Mouse (Mus musculus) liver, adult 2 months (tissue): ENCODE results near the gene Olfm2. TPM values are rescaled to one million over a fixed set of nuclear protein-coding genes. Genes with fewer than 3 reads are reported as not detected.

Experiments
- DNase-seq: peaks from one replicate; pipeline ENCODE4 v3.0.0-alpha.2; 2011; ENCODE audit warnings: low read depth, low spot score; ENCODE audit errors: extremely low read depth
- H3K27ac ChIP-seq: fragments of 200-500 bp; replicated peaks from 2 replicates; pipeline ENCODE4 v1.5.1; 2012; ENCODE audit warnings: low read depth, mild to moderate bottlenecking, control low read depth, inconsistent platforms, low read length; ENCODE audit not compliant: insufficient read depth
- H3K27me3 ChIP-seq: fragments of 200-500 bp; 2 replicates; pipeline ENCODE4 v1.6.1; 2012; ENCODE audit warnings: mild to moderate bottlenecking, moderate library complexity, low read length, inconsistent platforms; ENCODE audit not compliant: control insufficient read depth, insufficient read depth
- H3K36me3 ChIP-seq: fragments of 200-500 bp; 2 replicates; pipeline ENCODE4 v1.6.1; 2012; ENCODE audit warnings: low read length, inconsistent platforms; ENCODE audit not compliant: control insufficient read depth, insufficient read depth
- H3K4me1 ChIP-seq: fragments of 200-500 bp; 2 replicates; pipeline ENCODE4 v1.6.1; 2011; ENCODE audit warnings: low read length; ENCODE audit not compliant: control insufficient read depth, insufficient read depth
- H3K4me3 ChIP-seq: fragments of 200-500 bp; 2 replicates; pipeline ENCODE4 v1.5.1; 2011; ENCODE audit warnings: low read depth, mild to moderate bottlenecking, control low read depth, low read length, moderate library complexity; ENCODE audit not compliant: insufficient read depth
- H3K79me2 ChIP-seq: fragments of 200-500 bp; 2 replicates; pipeline ENCODE4 v1.6.1; 2012; ENCODE audit warnings: inconsistent platforms, mild to moderate bottlenecking, low read length, moderate library complexity; ENCODE audit not compliant: control insufficient read depth, insufficient read depth
- H3K9ac ChIP-seq: fragments of 200-500 bp; 2 replicates; pipeline ENCODE4 v1.6.1; 2012; ENCODE audit warnings: low read depth, mild to moderate bottlenecking, control low read depth, inconsistent platforms, low read length
- CTCF ChIP-seq: fragments of 200-500 bp; IDR thresholded peaks from 2 replicates; pipeline ENCODE4 v1.5.1; 2011; ENCODE audit warnings: low read depth, low read length, control low read depth
- POLR2A ChIP-seq: fragments of 200-500 bp; IDR thresholded peaks from 2 replicates; pipeline ENCODE4 v1.6.1; 2011; ENCODE audit warnings: low read length, control low read depth; ENCODE audit not compliant: insufficient read depth; ENCODE audit errors: extremely low read depth
- WGBS: fragments of 180-500 bp; shearing (Covaris S2); methylation state at CpG from one replicate; pipeline ENCODE4 v1.1.7; 2018; 5-methylcytosine and 5-hydroxymethylcytosine counted together
- polyA plus RNA-seq: library from polyadenylated mRNA; depleted of rRNA; stranded (reverse); fragments of >200 nt; gene quantifications from 2 replicates; pipeline ENCODE4 v1.2.3, GENCODE M21; 2012
- total RNA-seq: library from RNA; depleted of rRNA; stranded (reverse); fragments of >200 nt; gene quantifications from 2 replicates; pipeline ENCODE4 v1.2.3, GENCODE M21; 2014

The Olfm2 gene
- total and polyA plus RNA-seq, 2 experiments, result 0.09 to 0.72 TPM

DNA sequence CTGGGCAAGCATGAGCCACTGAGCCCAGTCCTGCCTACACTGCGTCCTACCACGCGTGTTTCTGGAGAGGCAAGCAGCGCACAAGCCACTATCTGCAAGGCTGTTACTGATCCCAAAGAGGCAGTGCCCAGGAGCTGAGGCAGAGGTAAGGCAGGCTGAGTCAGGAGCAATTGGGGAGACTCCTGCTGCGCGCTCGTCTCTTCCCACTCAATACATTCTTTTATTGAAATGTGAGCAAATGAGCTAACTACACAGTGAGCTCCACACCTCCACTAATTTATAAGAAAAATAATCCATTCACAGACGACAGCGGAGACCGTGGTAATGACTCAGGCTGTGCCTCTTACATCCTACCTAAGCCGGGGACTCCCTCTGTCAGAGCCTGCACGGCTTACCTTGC lies 68.3 kb downstream of the Olfm2 start:
- Histone ChIP-seq H3K4me1 (no peaks in the 10 kb centered on the region), H3K36me3 (no peaks in the 10 kb centered on the region), H3K27ac (no peak overlapping the region), H3K9ac (no peak overlapping the region), H3K4me3 (no peak overlapping the region), H3K79me2 (no peaks in the 10 kb centered on the region), H3K27me3 (no peaks in the 10 kb centered on the region)
- WGBS, result 92% methylated on average over 12 of the region's 12 CpGs
- TF ChIP-seq CTCF, result no peak
- TF ChIP-seq POLR2A, result no peak
- no peak for DNase-seq

DNA sequence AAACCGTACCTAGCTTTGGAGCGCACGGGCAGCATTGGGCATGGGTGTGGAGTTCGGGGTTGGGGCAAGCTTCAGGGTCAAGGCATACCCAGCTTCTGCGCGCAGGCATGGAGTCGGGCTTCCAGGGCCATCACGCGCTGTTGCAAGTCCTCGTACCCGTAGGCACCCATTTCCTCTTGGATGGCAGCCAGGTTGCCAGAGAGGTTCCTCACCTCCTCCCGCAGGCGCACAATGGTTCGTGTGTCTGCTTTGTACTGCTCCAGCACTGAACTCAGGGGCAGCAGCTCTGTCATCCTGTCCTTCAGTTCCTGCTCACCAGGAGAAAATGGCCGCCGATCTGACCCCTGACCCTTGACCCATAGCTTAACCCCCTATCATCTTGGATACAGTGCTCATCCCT lies 74.1 kb downstream of the Olfm2 start:
- WGBS, result 80% methylated on average over 16 of the region's 16 CpGs
- H3K27ac ChIP-seq, result no peak overlapping the region
- H3K4me1 ChIP-seq, result no peaks in the 10 kb centered on the region
- no peaks in the 10 kb centered on the region for H3K27me3 ChIP-seq
- DNase-seq, result no peak
- no peaks in the 10 kb centered on the region for H3K36me3 ChIP-seq
- TF ChIP-seq CTCF, result no peak
- no peak for TF ChIP-seq POLR2A
- no peak overlapping the region for H3K4me3 ChIP-seq
- no peak overlapping the region for H3K9ac ChIP-seq
- H3K79me2 ChIP-seq, result no peaks in the 10 kb centered on the region

DNA sequence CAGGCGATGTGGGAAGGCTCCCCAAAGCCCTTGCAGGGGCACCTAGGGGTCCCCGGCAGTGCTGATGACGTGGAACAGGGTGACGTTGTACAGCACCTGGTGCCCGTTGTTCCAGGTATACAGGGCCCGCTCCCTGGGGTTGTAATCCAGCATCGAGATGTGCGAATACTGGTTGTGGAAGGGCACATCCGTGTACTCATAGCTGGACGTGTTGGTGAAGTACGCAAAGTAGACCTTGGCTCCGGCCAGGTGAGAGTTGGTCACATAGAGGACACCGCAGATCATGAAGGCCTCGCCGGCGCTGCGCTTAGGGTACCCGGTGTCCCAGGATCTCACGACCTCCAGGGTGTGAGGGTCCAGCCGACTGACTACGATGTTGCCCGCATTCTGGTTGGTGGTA lies 78.1 kb downstream of the Olfm2 start:
- WGBS, result 93% methylated on average over 22 of the region's 22 CpGs
- TF ChIP-seq POLR2A (no peak), CTCF (no peak)
- H3K9ac ChIP-seq, result no peak overlapping the region
- H3K27me3 ChIP-seq, result no peaks in the 10 kb centered on the region
- no peak overlapping the region for H3K4me3 ChIP-seq
- no peaks in the 10 kb centered on the region for H3K36me3 ChIP-seq
- no peak overlapping the region for H3K27ac ChIP-seq
- no peaks in the 10 kb centered on the region for H3K79me2 ChIP-seq
- DNase-seq, result no peak
- H3K4me1 ChIP-seq, result no peaks in the 10 kb centered on the region

DNA sequence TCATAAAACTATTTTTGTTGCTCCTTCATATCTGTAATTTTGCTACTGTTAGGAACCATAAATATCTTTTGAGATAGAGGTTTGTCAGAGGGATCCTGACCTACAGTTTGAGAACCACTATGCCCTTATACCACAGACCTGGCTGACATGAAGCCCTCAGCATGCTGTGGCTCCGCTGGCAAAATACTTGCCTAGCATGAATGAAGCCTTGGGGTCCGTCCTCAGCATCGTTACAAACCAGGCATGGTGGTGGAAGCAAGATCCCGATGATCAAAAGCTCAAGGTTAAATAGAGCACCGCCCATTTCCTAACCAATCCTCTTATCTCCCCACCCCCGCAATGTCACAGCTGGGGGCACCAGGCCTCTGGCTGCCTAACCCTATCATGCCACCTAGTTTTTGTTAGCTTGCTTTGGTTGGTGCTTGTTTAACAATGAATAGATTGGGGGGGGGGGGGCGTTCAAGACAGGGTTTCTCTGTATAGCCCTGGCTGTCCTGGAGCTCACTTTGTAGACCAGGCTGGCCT lies 79.6 kb downstream of the Olfm2 start:
- no peak for DNase-seq
- no peaks in the 10 kb centered on the region for H3K4me1 ChIP-seq
- H3K27me3 ChIP-seq, result no peaks in the 10 kb centered on the region
- no peak overlapping the region for H3K9ac ChIP-seq
- no peaks in the 10 kb centered on the region for H3K79me2 ChIP-seq
- WGBS, result 14% methylated on average over 7 of the region's 7 CpGs
- H3K4me3 ChIP-seq, result no peak overlapping the region
- no peak overlapping the region for H3K27ac ChIP-seq
- no peaks in the 10 kb centered on the region; the same call in 1 of the 2 replicates for H3K36me3 ChIP-seq
- no peak for TF ChIP-seq CTCF
- TF ChIP-seq POLR2A, result no peak

DNA sequence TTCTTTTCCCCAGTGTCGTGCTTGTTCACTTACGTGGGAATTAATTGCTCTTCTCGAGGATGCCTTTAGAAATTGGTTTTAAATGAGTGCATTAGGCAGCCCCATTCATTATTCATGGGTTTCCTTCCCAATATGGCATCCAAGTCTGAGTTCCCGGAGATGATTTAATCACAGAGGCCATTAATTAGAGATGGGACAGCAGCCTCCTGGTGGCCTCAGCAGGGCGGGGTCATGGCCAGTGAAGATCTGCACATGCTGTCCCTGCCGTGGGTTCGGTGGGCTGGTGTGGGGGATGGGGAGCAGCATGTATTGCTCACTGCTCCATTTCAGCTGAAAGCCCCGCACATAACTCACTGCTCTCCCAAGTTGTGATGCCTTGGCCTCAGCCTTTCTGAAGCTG lies 80.2 kb downstream of the Olfm2 start:
- no peak for DNase-seq
- H3K36me3 ChIP-seq, result no peaks in the 10 kb centered on the region; the same call in 1 of the 2 replicates
- H3K79me2 ChIP-seq, result no peaks in the 10 kb centered on the region
- H3K4me3 ChIP-seq, result no peak overlapping the region
- no peak overlapping the region for H3K9ac ChIP-seq
- no peak overlapping the region for H3K27ac ChIP-seq
- H3K4me1 ChIP-seq, result no peaks in the 10 kb centered on the region
- TF ChIP-seq POLR2A, result no peak
- TF ChIP-seq CTCF, result no peak
- no peaks in the 10 kb centered on the region for H3K27me3 ChIP-seq
- WGBS, result 58% methylated on average over 8 of the region's 8 CpGs

DNA sequence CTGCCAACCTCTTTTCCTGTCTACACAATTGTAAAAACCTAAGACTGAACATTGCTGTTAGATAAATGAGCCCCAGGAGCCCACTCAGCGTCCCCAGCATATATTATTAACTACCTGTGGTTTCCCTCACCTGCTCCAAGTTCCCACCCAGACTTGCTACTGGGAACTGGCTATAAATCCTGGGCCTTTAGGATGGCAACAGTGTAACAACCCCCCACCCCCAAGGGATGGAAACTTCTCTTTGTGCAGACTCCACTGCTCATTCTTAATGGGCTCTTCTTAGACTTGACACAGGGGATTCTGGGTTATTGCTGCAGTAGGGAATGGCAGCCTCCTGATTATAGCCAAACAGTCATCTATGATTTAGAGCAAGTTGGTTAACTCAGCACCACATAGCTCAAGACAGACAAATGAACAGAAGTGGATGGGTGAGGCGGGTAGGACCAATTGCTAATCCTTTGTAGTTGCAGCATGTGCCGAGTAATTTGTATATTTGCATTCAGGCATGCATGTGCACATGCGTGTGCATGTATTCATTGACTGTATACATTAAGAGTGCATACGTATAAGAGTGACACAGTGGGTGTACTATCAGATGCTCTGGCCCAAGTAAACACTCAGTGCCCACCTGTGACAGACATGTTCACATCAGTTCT lies 81.0 kb downstream of the Olfm2 start:
- no peak for DNase-seq
- Histone ChIP-seq H3K9ac (no peak overlapping the region), H3K4me1 (no peaks in the 10 kb centered on the region), H3K27me3 (no peaks in the 10 kb centered on the region), H3K27ac (no peak overlapping the region), H3K79me2 (no peaks in the 10 kb centered on the region), H3K36me3 (no peaks in the 10 kb centered on the region; the same call in 1 of the 2 replicates), H3K4me3 (no peak overlapping the region)
- whole genome bisulfite sequencing, result 92% methylated on average over 5 of the region's 5 CpGs
- TF ChIP-seq CTCF (no peak), POLR2A (no peak)
